Mouse (Mus musculus) myocyte (in vitro differentiated cells): Measurements from ENCODE around the gene Setd7.

ENCODE experiments used
- CEBPB ChIP-seq: IDR thresholded peaks from 2 replicates; pipeline ENCODE4 v1.6.1; 2011; ENCODE audit warnings: mild to moderate bottlenecking, moderate library complexity; ENCODE audit not compliant: poor library complexity, insufficient read depth, severe bottlenecking
- MYOG ChIP-seq, 3 experiments: IDR thresholded peaks; one replicate each; pipeline ENCODE4 v1.6.1; 2011; ENCODE audit warnings: control low read depth in 2 of 3, low read depth in 2 of 3, mild to moderate bottlenecking in 2 of 3; ENCODE audit not compliant: insufficient read length in 2 of 3, control insufficient read depth in 1 of 3, insufficient read depth in 1 of 3
- POLR2A ChIP-seq: IDR thresholded peaks from one replicate; pipeline ENCODE4 v1.6.1; 2011; ENCODE audit warnings: low read depth, mild to moderate bottlenecking, control low read depth, moderate library complexity; ENCODE audit not compliant: insufficient read length
- REST ChIP-seq: IDR thresholded peaks from one replicate; pipeline ENCODE4 v1.6.1; 2011; ENCODE audit warnings: mild to moderate bottlenecking, control low read depth, moderate library complexity; ENCODE audit not compliant: insufficient read depth, insufficient read length

GRCm38 (mm10) chr3:51531473-51532281 is 29.0 kb downstream of the Setd7 start:
- no peak for TF ChIP-seq MYOG (IDR thresholded peaks at IDR 0.05; ENCODE audit: control insufficient read depth in 1 of 3, insufficient read depth in 1 of 3, insufficient read length in 2 of 3, low read depth in 2 of 3)
- TF ChIP-seq POLR2A, result no peak
- no peak for TF ChIP-seq CEBPB
- TF ChIP-seq REST, result no peak
